Mouse (Mus musculus) kidney, embryonic 14.5 days (tissue): ENCODE results near the gene Gimap4. TPM values are rescaled to one million over a fixed set of nuclear protein-coding genes. Genes with fewer than 3 reads are reported as not detected.
A peak's percentile ranks its signal among the peaks of the same experiment; 100 is the strongest.

Source experiments
- ATAC-seq: fragments of 200-750 bp; cut with Nextera tagmentation; 2 replicates; pipeline ENCODE4 v1.8.0; 2017; ENCODE audit warnings: moderate number of reproducible peaks, mild to moderate bottlenecking, moderate TSS enrichment, moderate library complexity; ENCODE audit not compliant: low FRiP score, low TSS enrichment
- H3K27ac ChIP-seq: fragments of 300-500 bp; sonication (generic); 2 replicates; pipeline ENCODE4 v1.5.1; 2014; ENCODE audit warnings: low read depth, mild to moderate bottlenecking, low read length, moderate library complexity, mixed read lengths
- H3K27me3 ChIP-seq: fragments of 300-500 bp; sonication (generic); 2 replicates; pipeline ENCODE4 v1.6.1; 2014; ENCODE audit warnings: mild to moderate bottlenecking, low read length; ENCODE audit not compliant: control insufficient read depth, insufficient read depth
- H3K36me3 ChIP-seq: fragments of 300-500 bp; sonication (generic); 2 replicates; pipeline ENCODE4 v1.6.1; 2014; ENCODE audit warnings: low read length, mixed read lengths; ENCODE audit not compliant: control insufficient read depth, insufficient read depth
- H3K4me1 ChIP-seq: fragments of 300-500 bp; sonication (generic); 2 replicates; pipeline ENCODE4 v1.6.1; 2014; ENCODE audit warnings: low read length, mixed read lengths; ENCODE audit not compliant: control insufficient read depth, insufficient read depth
- H3K4me2 ChIP-seq: fragments of 300-500 bp; sonication (generic); replicated peaks from 2 replicates; pipeline ENCODE4 v1.6.1; 2014; ENCODE audit warnings: low read depth, mild to moderate bottlenecking, low read length
- H3K4me3 ChIP-seq: fragments of 300-500 bp; sonication (generic); 2 replicates; pipeline ENCODE4 v1.5.1; 2014; ENCODE audit warnings: mild to moderate bottlenecking, low read length
- H3K9ac ChIP-seq: fragments of 300-500 bp; sonication (generic); 2 replicates; pipeline ENCODE4 v1.6.1; 2014; ENCODE audit warnings: low read depth, mild to moderate bottlenecking, low read length, moderate library complexity
- H3K9me3 ChIP-seq: fragments of 300-500 bp; sonication (generic); 2 replicates; pipeline ENCODE4 v1.6.1; 2016; ENCODE audit warnings: low read length; ENCODE audit not compliant: control insufficient read depth
- WGBS: fragments of 180-500 bp; shearing (Covaris S2); extraction: QIAGEN DNeasy Blood & Tissue Kit; methylation state at CpG from one replicate; pipeline ENCODE4 v1.1.7; 2014; 5-methylcytosine and 5-hydroxymethylcytosine counted together
- polyA plus RNA-seq: library from polyadenylated mRNA; unstranded; fragments of >200 nt; fragmentation: Nextera tagmentation; extraction: Ambion mirVana; gene quantifications from 2 replicates; pipeline ENCODE4 v1.2.1, GENCODE M21; 2014

Gimap4 gene
- polyA plus RNA-seq, 1 experiment from 2014 or later, result 54.1 TPM

- H3K4me3 ChIP-seq, result no peak overlapping the region
- no peak for ATAC-seq
- H3K27me3 ChIP-seq, result no peaks in the 10 kb centered on the region
- H3K27ac ChIP-seq, result no peak overlapping the region
- H3K4me1 ChIP-seq, result no peaks in the 10 kb centered on the region
- no peaks in the 10 kb centered on the region for H3K9me3 ChIP-seq
- no peak overlapping the region for H3K9ac ChIP-seq
- 81% methylated on average over 7 of the region's 7 CpGs for WGBS
- no peaks in the 10 kb centered on the region for H3K36me3 ChIP-seq
- H3K4me2 ChIP-seq, result no peak overlapping the region
These were observed 17.8 kb downstream of the Gimap4 start for GRCm38 (mm10) chr6:48702146-48702545.

GRCm38 (mm10) chr6:48702601-48703000 is 18.3 kb downstream of the Gimap4 start:
- Histone ChIP-seq H3K4me3 (no peak overlapping the region), H3K4me2 (no peak overlapping the region), H3K4me1 (no peaks in the 10 kb centered on the region), H3K9me3 (no peaks in the 10 kb centered on the region), H3K9ac (no peak overlapping the region), H3K27ac (no peak overlapping the region), H3K27me3 (no peaks in the 10 kb centered on the region), H3K36me3 (no peaks in the 10 kb centered on the region)
- 72% methylated on average over 5 of the region's 5 CpGs for WGBS
- ATAC-seq, result no peak

- no peak overlapping the region for H3K9ac ChIP-seq
- no peak for ATAC-seq
- no peak overlapping the region for H3K27ac ChIP-seq
- no peaks in the 10 kb centered on the region for H3K9me3 ChIP-seq
- H3K36me3 ChIP-seq, result no peaks in the 10 kb centered on the region
- no peaks in the 10 kb centered on the region for H3K27me3 ChIP-seq
- no peak overlapping the region for H3K4me2 ChIP-seq
- no peak overlapping the region for H3K4me3 ChIP-seq
- H3K4me1 ChIP-seq, result no peaks in the 10 kb centered on the region
These were observed 19.8 kb downstream of the Gimap4 start for GRCm38 (mm10) chr6:48704146-48704545.

GRCm38 (mm10) chr6:48706130-48706529 is 21.8 kb downstream of the Gimap4 start:
- H3K9ac ChIP-seq, result no peak overlapping the region
- 0 out of 2 replicates have a peak overlapping the region, but pooled peaks have one; percentile 1 for H3K27ac ChIP-seq
- H3K27me3 ChIP-seq, result no peaks in the 10 kb centered on the region
- no peaks in the 10 kb centered on the region for H3K9me3 ChIP-seq
- no peak for ATAC-seq
- no peaks in the 10 kb centered on the region for H3K4me1 ChIP-seq
- peak overlapping the region; percentile 6; the same call in 1 of the 2 replicates for H3K4me3 ChIP-seq
- 63% methylated on average over 3 of the region's 3 CpGs for WGBS
- no peaks in the 10 kb centered on the region for H3K36me3 ChIP-seq
- H3K4me2 ChIP-seq, result peak overlapping the region; percentile 17; the same call in 1 of the 2 replicates

- Histone ChIP-seq H3K4me3 (no peak within 1 kb of the TSS), H3K27me3 (no peaks in the 10 kb centered on the region), H3K4me2 (no peak within 1 kb of the TSS), H3K27ac (no peak within 1 kb of the TSS), H3K36me3 (no peaks in the 10 kb centered on the region), H3K9ac (no peak within 1 kb of the TSS), H3K9me3 (no peaks in the 10 kb centered on the region), H3K4me1 (no peaks in the 10 kb centered on the region)
- WGBS, result 61% methylated on average over 2 of the region's 2 CpGs
- no peak for ATAC-seq
These were observed 34.1 kb downstream of the Gimap4 start, which contains the start of the genes Gm28053 and Gimap7 for GRCm38 (mm10) chr6:48718455-48718854. Gene Gm28053, plus strand, starts transcription at chr6:48718607. Gene Gimap7, plus strand, starts transcription at chr6:48718621.

- WGBS, result 88% methylated on average over 4 of the region's 4 CpGs
- H3K4me3 ChIP-seq, result no peak overlapping the region
- no peak overlapping the region for H3K9ac ChIP-seq
- H3K4me2 ChIP-seq, result no peak overlapping the region
- H3K9me3 ChIP-seq, result no peaks in the 10 kb centered on the region
- ATAC-seq, result no peak
- no peaks in the 10 kb centered on the region for H3K27me3 ChIP-seq
- H3K27ac ChIP-seq, result no peak overlapping the region
- H3K36me3 ChIP-seq, result no peaks in the 10 kb centered on the region
- no peaks in the 10 kb centered on the region for H3K4me1 ChIP-seq
These were observed 36.0 kb downstream of the Gimap4 start for GRCm38 (mm10) chr6:48720326-48720725.

- Histone ChIP-seq H3K4me2 (no peak overlapping the region), H3K9me3 (no peaks in the 10 kb centered on the region), H3K27me3 (no peaks in the 10 kb centered on the region), H3K9ac (no peak overlapping the region), H3K4me1 (no peaks in the 10 kb centered on the region), H3K4me3 (no peak overlapping the region), H3K27ac (no peak overlapping the region), H3K36me3 (no peaks in the 10 kb centered on the region)
- ATAC-seq, result no peak
- 76% methylated on average over 8 of the region's 8 CpGs for WGBS
These were observed 39.1 kb downstream of the Gimap4 start for GRCm38 (mm10) chr6:48723468-48723867.

GRCm38 (mm10) chr6:48725476-48725875 is 41.1 kb downstream of the Gimap4 start:
- Histone ChIP-seq H3K36me3 (no peaks in the 10 kb centered on the region), H3K4me3 (no peak overlapping the region), H3K4me2 (no peak overlapping the region), H3K9ac (no peak overlapping the region), H3K9me3 (no peaks in the 10 kb centered on the region), H3K27me3 (no peaks in the 10 kb centered on the region), H3K4me1 (no peaks in the 10 kb centered on the region), H3K27ac (0 out of 2 replicates have a peak overlapping the region, but pooled peaks have one; percentile 20)
- 0% methylated on average over 1 of the region's 1 CpGs for WGBS
- ATAC-seq, result peak; percentile 73

GRCm38 (mm10) chr6:48727761-48728160 is 43.4 kb downstream of the Gimap4 start:
- WGBS, result 88% methylated on average over 5 of the region's 5 CpGs
- no peak for ATAC-seq
- no peak overlapping the region for H3K27ac ChIP-seq
- no peaks in the 10 kb centered on the region for H3K4me1 ChIP-seq
- no peaks in the 10 kb centered on the region for H3K9me3 ChIP-seq
- no peaks in the 10 kb centered on the region for H3K27me3 ChIP-seq
- no peak overlapping the region for H3K9ac ChIP-seq
- H3K36me3 ChIP-seq, result no peaks in the 10 kb centered on the region
- no peak overlapping the region for H3K4me2 ChIP-seq
- no peak overlapping the region for H3K4me3 ChIP-seq
